Mouse (Mus musculus): Measurements from ENCODE around the gene Copz1.

GRCm38 (mm10) chr15:103297313-103297712 lies 24.8 kb downstream of the Copz1 start:
- no peak for TF ChIP-seq CTCF (IDR thresholded peaks at IDR 0.05; ENCODE audit: control insufficient read depth, insufficient read depth, insufficient read length)
- TF ChIP-seq MAX (IDR thresholded peaks at IDR 0.05): no peak
- no peak for TF ChIP-seq USF1 (IDR thresholded peaks at IDR 0.05; ENCODE audit: low read depth)
- no peak for TF ChIP-seq MYOD1 (IDR thresholded peaks at IDR 0.05; ENCODE audit: control insufficient read depth, insufficient read length, low read depth)
- TF ChIP-seq FOSL1 (IDR thresholded peaks at IDR 0.05; ENCODE audit: insufficient read depth, low read length, poor library complexity, severe bottlenecking): no peak

Measured in C2C12 (cell line).